Mouse (Mus musculus): ENCODE measurements around the gene Lcat.

- TF ChIP-seq CTCF (IDR thresholded peaks at IDR 0.05; ENCODE audit: low read depth, low read length) (no peak), POLR2A (IDR thresholded peaks at IDR 0.05; ENCODE audit: borderline replicate concordance, low read depth, low read length) (no peak)
Observed at GRCm38 (mm10) chr8:105965266-105965904, 22.2 kb upstream of the Lcat start.
